Comparison of ENCODE assay signal across 12 mouse cellular contexts in genomic region chr4:85256461-85257202, GRCm38 (mm10). TPM values are rescaled to one million over a fixed set of nuclear protein-coding genes. Genes with fewer than 3 reads are reported as not detected.
A peak's percentile ranks its signal among the peaks of the same experiment; 100 is the strongest.
DNase-seq lines count a peak whose midpoint lies in the region; ATAC-seq lines count a peak whose summit lies in the region.
"Had no signal": no experiment of that assay in that cellular context is flagged by ENCODE, and none has a peak within 500 bp of the region (broad histone marks: within the 10 kb centered on the region; RNA-seq: fewer than 3 reads in every experiment).

No protein-coding gene starts in this region.

- no peaks in the 10 kb centered on the region for H3K36me3 ChIP-seq in midbrain, embryonic 11.5 days (ENCODE audit: control insufficient read depth, insufficient read depth, low read length)
- no peaks in the 10 kb centered on the region for H3K36me3 ChIP-seq in midbrain, embryonic 16.5 days (ENCODE audit: control insufficient read depth, insufficient read depth, low read length)
- H3K36me3 ChIP-seq in neural tube, embryonic 12.5 days = no peaks in the 10 kb centered on the region

- 83% methylated on average over 5 of the region's 5 CpGs for WGBS in midbrain, embryonic 11.5 days
- 54% methylated on average over 5 of the region's 5 CpGs for WGBS in midbrain, embryonic 16.5 days
- WGBS in neural tube, embryonic 12.5 days = 61% methylated on average over 5 of the region's 5 CpGs

- no peak overlapping the region for H3K27ac ChIP-seq in midbrain, embryonic 11.5 days (ENCODE audit: low read depth, low read length)
- no peak overlapping the region for H3K27ac ChIP-seq in midbrain, embryonic 16.5 days (ENCODE audit: low read length)
- H3K27ac ChIP-seq in neural tube, embryonic 12.5 days = no peak overlapping the region
- H3K27ac ChIP-seq: kidney, postnatal 0 days had no signal

- H3K4me3 ChIP-seq in midbrain, embryonic 11.5 days (ENCODE audit: low read depth, low read length) = no peak overlapping the region
- no peak overlapping the region for H3K4me3 ChIP-seq in midbrain, embryonic 16.5 days (ENCODE audit: low read depth, low read length)
- H3K4me3 ChIP-seq in neural tube, embryonic 12.5 days = no peak overlapping the region

- no peaks in the 10 kb centered on the region for H3K9me3 ChIP-seq in midbrain, embryonic 11.5 days (ENCODE audit: control insufficient read depth, low read length)
- H3K9me3 ChIP-seq in midbrain, embryonic 16.5 days (replicated peaks; ENCODE audit: control insufficient read depth, low read length, poor library complexity, severe bottlenecking) = no peaks in the 10 kb centered on the region
- no peaks in the 10 kb centered on the region for H3K9me3 ChIP-seq in neural tube, embryonic 12.5 days

- no peak overlapping the region for H3K9ac ChIP-seq in midbrain, embryonic 11.5 days (ENCODE audit: low read length)
- no peak overlapping the region for H3K9ac ChIP-seq in midbrain, embryonic 16.5 days (ENCODE audit: low read depth, low read length)
- H3K9ac ChIP-seq in neural tube, embryonic 12.5 days = no peak overlapping the region

- ATAC-seq in midbrain, embryonic 11.5 days (ENCODE audit: low FRiP score) = 0 out of 2 replicates have a peak, but pooled peaks have one; percentile 24
- no peak for ATAC-seq in midbrain, embryonic 16.5 days
- ATAC-seq in neural tube, embryonic 12.5 days (ENCODE audit: low FRiP score, low read depth) = peak; percentile 71

- no peaks in the 10 kb centered on the region for H3K4me1 ChIP-seq in midbrain, embryonic 11.5 days (ENCODE audit: control insufficient read depth, insufficient read depth, low read length)
- no peaks in the 10 kb centered on the region for H3K4me1 ChIP-seq in midbrain, embryonic 16.5 days (ENCODE audit: control insufficient read depth, insufficient read depth, low read length)
- no peaks in the 10 kb centered on the region for H3K4me1 ChIP-seq in neural tube, embryonic 12.5 days

- DNase-seq in midbrain, embryonic 11.5 days (ENCODE audit: low spot score, missing footprints) = no peak
- peak; percentile 52 to 56 for DNase-seq in cerebellum, postnatal 25 days
- DNase-seq in layer of hippocampus, adult 11-12 months (ENCODE audit: low spot score) = peak; percentile 66
- no peak for DNase-seq in left cerebral cortex, adult 8-10 months (ENCODE audit: low spot score in 2 of 2)
- DNase-seq in B cell, adult 2 months = no peak
- no peak for DNase-seq in liver
- DNase-seq: heart, adult 18-20 months; heart, postnatal 36 days; lung, adult 2 months had no signal

- H3K4me2 ChIP-seq in midbrain, embryonic 11.5 days = no peak overlapping the region
- H3K4me2 ChIP-seq in midbrain, embryonic 16.5 days (ENCODE audit: low read length) = no peak overlapping the region
- no peak overlapping the region for H3K4me2 ChIP-seq in neural tube, embryonic 12.5 days (replicated peaks)

- no peaks in the 10 kb centered on the region for H3K27me3 ChIP-seq in midbrain, embryonic 11.5 days (ENCODE audit: control insufficient read depth, insufficient read depth, low read length)
- no peaks in the 10 kb centered on the region; the same call in 1 of the 2 replicates for H3K27me3 ChIP-seq in midbrain, embryonic 16.5 days (ENCODE audit: control insufficient read depth, insufficient read depth, low read depth, low read length)
- no peaks in the 10 kb centered on the region for H3K27me3 ChIP-seq in neural tube, embryonic 12.5 days (replicated peaks)

RNA-seq across cellular contexts. Expression of gene Sh3gl2, which starts 51.7 kb away (rescaled TPM):
- 8.4 and 10.3 TPM in 2 replicates for polyA plus RNA-seq in midbrain, embryonic 11.5 days (2014; fragmentation: Nextera tagmentation; extraction: Ambion mirVana)
- 96.0 and 112 TPM in 2 replicates for polyA plus RNA-seq in midbrain, embryonic 16.5 days (2015; fragmentation: Nextera tagmentation; extraction: Ambion mirVana)
- polyA plus RNA-seq in neural tube, embryonic 12.5 days (2016; fragmentation: Nextera tagmentation; extraction: Ambion mirVana) = 20.4 and 26.2 TPM in 2 replicates
- 100 to 1,000 TPM; 244 to 263 (median 250) TPM for total RNA-seq in left cerebral cortex, adult 8-10 months (2022)

Comparison
In these comparisons a context has a peak if more than half of its experiments do, and no peak if none do; other contexts are left out.
1. DNase-seq: peak in cerebellum, postnatal 25 days (2 of 2) and layer of hippocampus, adult 11-12 months (single experiment); none in midbrain, embryonic 11.5 days (single experiment), left cerebral cortex, adult 8-10 months (0 of 2), B cell, adult 2 months (0 of 2) and liver (single experiment).